ENCODE assay signal across 22 mouse cellular contexts in the genomic region with DNA sequence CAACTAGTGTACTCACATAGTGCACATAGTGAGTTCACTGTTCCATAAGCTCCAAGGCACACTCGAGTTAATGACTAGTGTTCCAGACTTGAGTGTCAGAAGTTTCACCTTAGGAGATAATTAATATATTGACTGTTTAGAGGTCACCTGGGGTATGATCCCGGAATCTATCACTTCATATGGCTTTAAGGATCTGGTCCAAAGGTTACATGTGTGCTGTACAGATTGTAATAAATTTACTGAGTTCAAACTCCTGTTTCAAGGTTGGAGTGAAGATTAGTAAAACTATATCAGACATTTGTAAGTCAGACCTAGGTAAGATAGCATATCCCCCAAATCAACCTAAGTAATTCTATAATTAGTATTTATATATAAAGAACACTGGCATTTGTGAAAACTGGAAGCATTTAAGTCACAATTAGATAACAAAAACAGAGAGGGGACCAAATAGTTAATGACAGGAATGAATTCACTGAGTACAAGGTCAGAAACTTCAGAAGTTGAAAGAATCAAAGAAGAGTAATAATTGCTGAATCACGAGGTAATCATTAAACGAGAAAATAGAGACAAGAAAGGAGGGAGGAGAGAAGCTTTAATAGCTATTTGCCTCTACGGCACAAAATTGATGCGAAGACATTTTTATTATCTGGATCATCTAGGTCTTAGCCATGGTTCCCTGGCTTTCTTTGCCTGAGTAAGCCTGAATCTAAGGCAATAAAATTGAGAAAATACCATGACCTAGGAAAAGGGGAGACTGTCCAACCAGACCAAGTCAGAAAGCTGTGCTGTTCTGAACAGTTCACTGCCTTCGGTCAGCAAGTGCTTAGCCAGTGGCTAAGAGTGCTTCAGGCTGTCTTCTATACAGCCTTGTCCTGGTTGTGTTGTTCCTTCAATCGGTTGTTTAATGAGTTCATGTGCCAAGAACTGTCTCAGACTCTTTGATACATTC.
A peak's percentile ranks its signal among the peaks of the same experiment; 100 is the strongest.
DNase-seq lines count a peak whose midpoint lies in the region; ATAC-seq and TF ChIP-seq lines count a peak whose summit lies in the region.
"Had no signal": no experiment of that assay in that cellular context is flagged by ENCODE, and none has a peak within 500 bp of the region (broad histone marks: within the 10 kb centered on the region; RNA-seq: fewer than 3 reads in every experiment).

No protein-coding gene starts in this region.

- H3K4me2 ChIP-seq in midbrain, embryonic 11.5 days, result no peak overlapping the region
- 0 out of 2 replicates have a peak overlapping the region, but pooled peaks have one; percentile 24 for H3K4me2 ChIP-seq in intestine, postnatal 0 days (replicated peaks; ENCODE audit: low read depth)
- H3K4me2 ChIP-seq in kidney, embryonic 14.5 days (replicated peaks; ENCODE audit: low read depth, low read length), result no peak overlapping the region
- no peak overlapping the region for H3K4me2 ChIP-seq in heart, embryonic 12.5 days
- H3K4me2 ChIP-seq in forebrain, embryonic 16.5 days (ENCODE audit: low read length), result no peak overlapping the region
- H3K4me2 ChIP-seq: forebrain, embryonic 13.5 days; midbrain, embryonic 13.5 days had no signal

- TF ChIP-seq CTCF in intestine, postnatal 0 days (IDR thresholded peaks at IDR 0.05; ENCODE audit: low read depth), result no peak

- no peak for ATAC-seq in midbrain, embryonic 11.5 days (ENCODE audit: low FRiP score)
- ATAC-seq in intestine, postnatal 0 days, result peak; percentile 90
- peak; percentile 85 for ATAC-seq in kidney, embryonic 14.5 days (ENCODE audit: low FRiP score, low TSS enrichment)
- ATAC-seq in heart, embryonic 12.5 days (ENCODE audit: insufficient number of reproducible peaks, low FRiP score), result no peak
- ATAC-seq in forebrain, embryonic 16.5 days, result no peak
- ATAC-seq: activated CD4-positive, CD25-positive, alpha-beta regulatory T cell, adult 4 months; forebrain, embryonic 13.5 days; liver, postnatal 0 days; lung, postnatal 0 days; midbrain, embryonic 13.5 days had no signal

- 68% methylated on average over 8 of the region's 8 CpGs for WGBS in midbrain, embryonic 10.5 days
- WGBS in midbrain, embryonic 11.5 days, result 48% methylated on average over 8 of the region's 8 CpGs
- WGBS in intestine, postnatal 0 days, result 40% methylated on average over 8 of the region's 8 CpGs
- 23% methylated on average over 8 of the region's 8 CpGs for WGBS in kidney, embryonic 14.5 days
- WGBS in heart, embryonic 12.5 days, result 79% methylated on average over 8 of the region's 8 CpGs
- 59% methylated on average over 8 of the region's 8 CpGs for WGBS in forebrain, embryonic 16.5 days

- peak overlapping the region; percentile 74 for H3K27ac ChIP-seq in midbrain, embryonic 10.5 days (replicated peaks)
- H3K27ac ChIP-seq in midbrain, embryonic 11.5 days (ENCODE audit: low read depth, low read length), result no peak overlapping the region
- peak overlapping the region; percentile 87 for H3K27ac ChIP-seq in intestine, postnatal 0 days (ENCODE audit: low read depth, low read length)
- peak overlapping the region; percentile 26; the same call in 1 of the 2 replicates for H3K27ac ChIP-seq in kidney, embryonic 14.5 days (ENCODE audit: low read depth, low read length)
- no peak overlapping the region for H3K27ac ChIP-seq in heart, embryonic 12.5 days (ENCODE audit: poor library complexity, severe bottlenecking)
- no peak overlapping the region for H3K27ac ChIP-seq in forebrain, embryonic 16.5 days (ENCODE audit: low read length)
- H3K27ac ChIP-seq: forebrain, embryonic 13.5 days; layer of hippocampus, adult 2 months; limb, embryonic 10.5 days; midbrain, embryonic 13.5 days had no signal

- peaks cover 34% of the 10 kb centered on the region for H3K4me1 ChIP-seq in midbrain, embryonic 10.5 days
- H3K4me1 ChIP-seq in midbrain, embryonic 11.5 days (ENCODE audit: control insufficient read depth, insufficient read depth, low read length), result peaks cover 8% of the 10 kb centered on the region; the same call in 1 of the 2 replicates
- no peaks in the 10 kb centered on the region for H3K4me1 ChIP-seq in intestine, postnatal 0 days (replicated peaks; ENCODE audit: control insufficient read depth, insufficient read depth, low read length)
- peaks cover 12% of the 10 kb centered on the region; the same call in 1 of the 2 replicates for H3K4me1 ChIP-seq in kidney, embryonic 14.5 days (ENCODE audit: control insufficient read depth, insufficient read depth, low read length)
- no peaks in the 10 kb centered on the region for H3K4me1 ChIP-seq in heart, embryonic 12.5 days (replicated peaks)
- H3K4me1 ChIP-seq in forebrain, embryonic 16.5 days (replicated peaks; ENCODE audit: control insufficient read depth, insufficient read depth, low read length), result peaks cover 2% of the 10 kb centered on the region; the same call in 1 of the 2 replicates

- no peaks in the 10 kb centered on the region for H3K36me3 ChIP-seq in midbrain, embryonic 10.5 days
- no peaks in the 10 kb centered on the region for H3K36me3 ChIP-seq in midbrain, embryonic 11.5 days (ENCODE audit: control insufficient read depth, insufficient read depth, low read length)
- no peaks in the 10 kb centered on the region for H3K36me3 ChIP-seq in intestine, postnatal 0 days (ENCODE audit: control insufficient read depth, insufficient read depth)
- H3K36me3 ChIP-seq in kidney, embryonic 14.5 days (ENCODE audit: control insufficient read depth, insufficient read depth, low read length), result no peaks in the 10 kb centered on the region
- no peaks in the 10 kb centered on the region for H3K36me3 ChIP-seq in heart, embryonic 12.5 days
- no peaks in the 10 kb centered on the region for H3K36me3 ChIP-seq in forebrain, embryonic 16.5 days (ENCODE audit: control insufficient read depth, insufficient read depth)
- H3K36me3 ChIP-seq: limb, embryonic 10.5 days; midbrain, embryonic 13.5 days had no signal

- no peak for DNase-seq in midbrain, embryonic 10.5 days (ENCODE audit: low spot score)
- no peak for DNase-seq in midbrain, embryonic 11.5 days (ENCODE audit: low spot score, missing footprints)
- peak; percentile 30 to 51 for DNase-seq in kidney, postnatal 36 days
- no peak for DNase-seq in cerebellum, adult 9-10 months
- DNase-seq: adrenal gland, postnatal 14 days; cerebellum, adult 2 months; cerebellum, postnatal 36 days; gastrocnemius, postnatal 25 days; heart, postnatal 4 days; liver; liver, postnatal 0 days; thymus, postnatal 14 days had no signal

- H3K4me3 ChIP-seq in midbrain, embryonic 10.5 days, result no peak overlapping the region
- H3K4me3 ChIP-seq in midbrain, embryonic 11.5 days (ENCODE audit: low read depth, low read length), result no peak overlapping the region
- H3K4me3 ChIP-seq in intestine, postnatal 0 days (ENCODE audit: low read depth, low read length), result no peak overlapping the region
- H3K4me3 ChIP-seq in kidney, embryonic 14.5 days (ENCODE audit: low read length), result no peak overlapping the region
- H3K4me3 ChIP-seq in heart, embryonic 12.5 days, result no peak overlapping the region
- no peak overlapping the region for H3K4me3 ChIP-seq in forebrain, embryonic 16.5 days (replicated peaks; ENCODE audit: low read length)
- H3K4me3 ChIP-seq: forebrain, embryonic 13.5 days; layer of hippocampus, adult 2 months; limb, embryonic 10.5 days; midbrain, embryonic 13.5 days had no signal

- no peak overlapping the region for H3K9ac ChIP-seq in midbrain, embryonic 11.5 days (ENCODE audit: low read length)
- H3K9ac ChIP-seq in intestine, postnatal 0 days (ENCODE audit: low read depth, low read length), result no peak overlapping the region
- no peak overlapping the region for H3K9ac ChIP-seq in kidney, embryonic 14.5 days (ENCODE audit: low read depth, low read length)
- H3K9ac ChIP-seq in heart, embryonic 12.5 days, result no peak overlapping the region
- H3K9ac ChIP-seq in forebrain, embryonic 16.5 days (replicated peaks; ENCODE audit: low read depth, low read length), result no peak overlapping the region
- H3K9ac ChIP-seq: forebrain, embryonic 13.5 days; liver, postnatal 0 days; midbrain, embryonic 13.5 days had no signal

- H3K27me3 ChIP-seq in midbrain, embryonic 10.5 days (ENCODE audit: low read depth, poor library complexity, severe bottlenecking), result peaks cover 9% of the 10 kb centered on the region; the same call in 1 of the 2 replicates
- no peaks in the 10 kb centered on the region for H3K27me3 ChIP-seq in midbrain, embryonic 11.5 days (ENCODE audit: control insufficient read depth, insufficient read depth, low read length)
- H3K27me3 ChIP-seq in intestine, postnatal 0 days (replicated peaks; ENCODE audit: control insufficient read depth, insufficient read depth, low read length), result no peaks in the 10 kb centered on the region
- H3K27me3 ChIP-seq in kidney, embryonic 14.5 days (ENCODE audit: control insufficient read depth, insufficient read depth, low read length), result no peaks in the 10 kb centered on the region
- no peaks in the 10 kb centered on the region for H3K27me3 ChIP-seq in heart, embryonic 12.5 days (replicated peaks)
- H3K27me3 ChIP-seq in forebrain, embryonic 16.5 days (replicated peaks; ENCODE audit: control insufficient read depth, insufficient read depth, low read length), result no peaks in the 10 kb centered on the region
- H3K27me3 ChIP-seq: midbrain, embryonic 13.5 days had no signal

- no peaks in the 10 kb centered on the region; the same call in 1 of the 2 replicates for H3K9me3 ChIP-seq in midbrain, embryonic 10.5 days (replicated peaks)
- H3K9me3 ChIP-seq in midbrain, embryonic 11.5 days (ENCODE audit: control insufficient read depth, low read length), result no peaks in the 10 kb centered on the region
- no peaks in the 10 kb centered on the region for H3K9me3 ChIP-seq in intestine, postnatal 0 days (ENCODE audit: control insufficient read depth)
- no peaks in the 10 kb centered on the region for H3K9me3 ChIP-seq in kidney, embryonic 14.5 days (ENCODE audit: control insufficient read depth, low read length)
- H3K9me3 ChIP-seq in heart, embryonic 12.5 days (replicated peaks), result no peaks in the 10 kb centered on the region
- H3K9me3 ChIP-seq in forebrain, embryonic 16.5 days (ENCODE audit: control insufficient read depth, low read length), result no peaks in the 10 kb centered on the region
- H3K9me3 ChIP-seq: forebrain, embryonic 13.5 days; limb, embryonic 10.5 days; midbrain, embryonic 13.5 days had no signal

Comparison
In these comparisons a context has a peak if more than half of its experiments do, and no peak if none do; other contexts are left out.
1. H3K27ac ChIP-seq: peak in midbrain, embryonic 10.5 days (single experiment), intestine, postnatal 0 days (single experiment) and kidney, embryonic 14.5 days (single experiment); none in midbrain, embryonic 11.5 days (single experiment), heart, embryonic 12.5 days (single experiment) and forebrain, embryonic 16.5 days (single experiment).
2. DNase-seq: peak in kidney, postnatal 36 days (2 of 2); none in midbrain, embryonic 10.5 days (single experiment), midbrain, embryonic 11.5 days (single experiment) and cerebellum, adult 9-10 months (single experiment).
3. ATAC-seq: peak in intestine, postnatal 0 days (single experiment) and kidney, embryonic 14.5 days (single experiment); none in midbrain, embryonic 11.5 days (single experiment), heart, embryonic 12.5 days (single experiment) and forebrain, embryonic 16.5 days (single experiment).